Mouse (Mus musculus) liver, embryonic 16.5 days (tissue): ENCODE results near the gene Tiam1. TPM values are rescaled to one million over a fixed set of nuclear protein-coding genes. Genes with fewer than 3 reads are reported as not detected.

Experiments
- ATAC-seq: fragments of 200-750 bp; cut with Nextera tagmentation; 2 replicates; pipeline ENCODE4 v1.8.0; 2017; ENCODE audit warnings: low read depth, mild to moderate bottlenecking, moderate number of reproducible peaks, moderate library complexity
- H3K27ac ChIP-seq: fragments of 300-500 bp; sonication (generic); 2 replicates; pipeline ENCODE4 v1.5.1; 2014; ENCODE audit warnings: mild to moderate bottlenecking, low read length
- H3K27me3 ChIP-seq: fragments of 300-500 bp; sonication (generic); 2 replicates; pipeline ENCODE4 v1.6.1; 2014; ENCODE audit warnings: low read depth, low read length, mixed read lengths; ENCODE audit not compliant: control insufficient read depth, insufficient read depth
- H3K36me3 ChIP-seq: fragments of 300-500 bp; sonication (generic); 2 replicates; pipeline ENCODE4 v1.6.1; 2014; ENCODE audit warnings: mild to moderate bottlenecking; ENCODE audit not compliant: control insufficient read depth, insufficient read depth
- H3K4me1 ChIP-seq: fragments of 300-500 bp; sonication (generic); 2 replicates; pipeline ENCODE4 v1.6.1; 2014; ENCODE audit warnings: low read depth, low read length, mixed read lengths; ENCODE audit not compliant: control insufficient read depth
- H3K4me2 ChIP-seq: fragments of 300-500 bp; sonication (generic); 2 replicates; pipeline ENCODE4 v1.6.1; 2014; ENCODE audit warnings: low read depth, low read length, mixed read lengths
- H3K4me3 ChIP-seq: fragments of 300-500 bp; sonication (generic); 2 replicates; pipeline ENCODE4 v1.5.1; 2014; ENCODE audit warnings: low read depth, mild to moderate bottlenecking, low read length
- H3K9ac ChIP-seq: fragments of 300-500 bp; sonication (generic); 2 replicates; pipeline ENCODE4 v1.6.1; 2014; ENCODE audit warnings: low read depth, low read length
- H3K9me3 ChIP-seq: fragments of 300-500 bp; sonication (generic); replicated peaks from 2 replicates; pipeline ENCODE4 v1.6.1; 2016; ENCODE audit warnings: low read length; ENCODE audit not compliant: control insufficient read depth
- WGBS: fragments of 180-500 bp; shearing (Covaris S2); extraction: QIAGEN DNeasy Blood & Tissue Kit; methylation state at CpG from one replicate; pipeline ENCODE4 v1.1.7; 2014; ENCODE audit not compliant: insufficient replicate concordance; 5-methylcytosine and 5-hydroxymethylcytosine counted together
- polyA plus RNA-seq: library from polyadenylated mRNA; unstranded; fragments of >200 nt; fragmentation: Nextera tagmentation; extraction: Ambion mirVana; gene quantifications from 2 replicates; pipeline ENCODE4 v1.2.1, GENCODE M21; 2015

Tiam1 gene
- polyA plus RNA-seq: 2.8 and 4.2 TPM in 2 replicates

DNA sequence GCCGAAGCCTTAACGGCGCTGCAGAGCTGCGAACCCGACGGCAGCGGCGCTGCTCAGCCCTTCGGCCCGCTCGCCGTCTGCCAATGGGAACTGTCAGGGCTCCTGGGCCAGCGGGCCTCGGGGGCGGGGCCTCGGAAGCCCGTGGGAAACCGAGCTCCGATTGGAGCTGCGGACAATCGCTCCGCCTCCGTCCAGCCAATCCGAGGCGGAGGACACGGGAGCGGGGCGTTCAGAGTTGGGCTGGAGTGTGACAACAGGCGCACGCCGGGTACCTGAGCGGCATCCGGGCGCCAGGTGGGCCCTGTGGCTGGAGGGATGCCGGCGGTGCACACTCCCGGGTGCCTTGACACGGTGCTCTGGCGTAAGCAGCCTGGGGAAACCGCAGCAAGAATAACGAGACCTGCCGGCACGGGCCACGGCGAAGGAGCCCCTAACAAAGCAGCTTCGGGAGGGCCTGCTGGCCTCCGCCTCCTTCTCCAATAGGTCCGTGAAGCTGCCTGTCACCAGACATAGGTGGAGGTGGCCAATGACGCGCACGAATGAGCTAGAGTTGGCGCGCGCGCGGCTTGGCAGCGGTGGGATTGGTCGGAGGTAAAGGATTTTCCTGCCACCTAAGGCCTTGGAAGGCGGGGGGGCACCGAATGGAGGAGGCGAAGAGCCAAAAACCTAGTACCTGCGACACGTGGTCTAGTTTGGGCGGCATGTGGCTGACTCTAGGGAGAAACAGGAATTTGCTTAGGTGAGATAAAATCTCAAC, at the start of gene Tiam1:
Gene Tiam1, minus strand, starts transcription at position 10 of the 757 bp plus-strand sequence.
- H3K27me3 ChIP-seq: peaks cover 17% of the 10 kb centered on the region
- WGBS: under 1% methylated on average over 64 of the region's 64 CpGs
- H3K4me1 ChIP-seq: peaks cover 23% of the 10 kb centered on the region
- peak within 1 kb of the TSS; percentile 100 for H3K4me2 ChIP-seq
- H3K36me3 ChIP-seq: no peaks in the 10 kb centered on the region
- peak; percentile 96 for ATAC-seq
- H3K9me3 ChIP-seq: no peaks in the 10 kb centered on the region
- peak within 1 kb of the TSS; percentile 82 for H3K4me3 ChIP-seq
- H3K9ac ChIP-seq: peak within 1 kb of the TSS; percentile 75
- peak within 1 kb of the TSS; percentile 60 for H3K27ac ChIP-seq

DNA sequence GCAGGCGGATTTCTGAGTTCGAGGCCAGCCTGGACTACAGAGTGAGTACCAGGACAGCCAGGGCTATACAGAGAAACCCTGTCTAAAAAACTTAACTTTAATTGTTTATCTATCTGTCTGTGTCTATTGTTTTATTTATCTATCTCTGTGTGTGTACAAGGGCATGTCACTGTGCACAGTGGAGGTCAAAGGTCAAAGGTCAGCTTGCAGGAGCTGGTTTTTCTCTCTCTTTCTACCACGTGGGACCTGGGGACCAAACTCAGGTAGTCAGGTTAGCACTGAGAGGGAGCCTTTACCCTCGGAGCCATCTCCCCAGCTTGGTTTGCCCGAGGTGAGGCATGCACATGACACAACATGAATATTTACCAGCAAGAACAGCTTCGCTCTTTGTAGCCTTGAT, 47.7 kb upstream of the Tiam1 start:
- Histone ChIP-seq H3K9me3 (no peaks in the 10 kb centered on the region), H3K4me2 (no peak overlapping the region), H3K27me3 (no peaks in the 10 kb centered on the region), H3K4me1 (peaks cover 2% of the 10 kb centered on the region), H3K27ac (no peak overlapping the region), H3K4me3 (no peak overlapping the region), H3K9ac (no peak overlapping the region), H3K36me3 (no peaks in the 10 kb centered on the region)
- ATAC-seq: peak; percentile 41
- WGBS: 51% methylated on average over 6 of the region's 6 CpGs

DNA sequence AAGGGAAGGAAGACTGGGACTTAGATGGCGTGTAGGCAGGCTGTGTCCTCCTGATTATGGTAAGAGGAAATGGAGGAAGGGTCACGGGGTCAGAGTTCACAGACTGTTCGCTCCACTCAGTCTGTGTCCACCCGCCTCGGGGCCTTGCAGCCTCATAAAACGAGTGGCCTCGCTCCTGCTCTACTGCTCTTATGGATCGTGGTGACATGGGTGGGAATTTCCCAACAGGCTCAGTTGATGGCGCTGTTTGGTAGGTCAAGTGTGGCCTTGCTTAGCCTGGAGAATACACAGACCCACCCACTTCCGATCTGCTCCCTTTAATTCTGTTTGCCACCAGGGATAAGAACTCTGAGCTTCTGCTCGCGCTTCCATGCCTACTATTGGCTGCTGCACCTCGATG, 43.9 kb upstream of the Tiam1 start:
- Histone ChIP-seq H3K4me1 (peaks cover 2% of the 10 kb centered on the region), H3K36me3 (no peaks in the 10 kb centered on the region), H3K4me3 (no peak overlapping the region), H3K9ac (no peak overlapping the region), H3K9me3 (no peaks in the 10 kb centered on the region), H3K27me3 (no peaks in the 10 kb centered on the region), H3K4me2 (no peak overlapping the region), H3K27ac (no peak overlapping the region)
- 4% methylated on average over 13 of the region's 13 CpGs for WGBS
- peak; percentile 67 for ATAC-seq

DNA sequence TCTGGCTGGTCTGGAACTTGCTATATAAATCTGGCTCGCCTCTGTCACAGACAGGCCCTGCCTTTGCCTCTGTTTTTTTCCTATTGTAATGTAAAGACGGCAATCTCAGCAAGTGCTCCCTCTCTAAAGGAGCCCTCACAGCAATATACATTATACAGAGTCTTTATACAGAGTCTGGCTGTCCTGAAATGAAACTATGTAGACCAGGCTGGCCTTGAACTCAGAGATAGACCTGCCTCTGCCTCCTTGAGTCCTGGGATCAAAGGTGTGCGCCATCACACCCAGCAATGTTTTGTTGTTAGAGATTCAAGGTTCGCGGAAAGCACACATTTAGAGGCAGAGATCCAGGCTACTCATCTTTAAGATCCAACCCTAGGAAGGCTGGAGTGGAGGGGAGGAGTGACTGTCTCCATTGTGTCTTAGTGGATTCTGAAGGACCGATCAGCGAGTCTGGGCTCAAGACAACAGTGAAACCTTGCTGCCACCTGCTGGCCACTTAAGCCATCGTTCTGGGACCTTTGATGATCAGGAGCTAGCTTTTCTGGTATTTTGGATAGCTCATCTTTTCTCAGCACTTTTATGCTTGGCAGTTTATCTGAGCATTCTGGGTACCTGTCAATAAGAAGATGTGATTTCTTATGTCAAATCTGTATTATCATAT, 42.5 kb upstream of the Tiam1 start:
- H3K4me1 ChIP-seq: peaks cover 2% of the 10 kb centered on the region
- no peak overlapping the region for H3K4me2 ChIP-seq
- no peaks in the 10 kb centered on the region for H3K9me3 ChIP-seq
- H3K36me3 ChIP-seq: no peaks in the 10 kb centered on the region
- H3K9ac ChIP-seq: no peak overlapping the region
- H3K4me3 ChIP-seq: no peak overlapping the region
- H3K27ac ChIP-seq: no peak overlapping the region
- no peaks in the 10 kb centered on the region for H3K27me3 ChIP-seq
- 40% methylated on average over 8 of the region's 8 CpGs for WGBS
- no peak for ATAC-seq

DNA sequence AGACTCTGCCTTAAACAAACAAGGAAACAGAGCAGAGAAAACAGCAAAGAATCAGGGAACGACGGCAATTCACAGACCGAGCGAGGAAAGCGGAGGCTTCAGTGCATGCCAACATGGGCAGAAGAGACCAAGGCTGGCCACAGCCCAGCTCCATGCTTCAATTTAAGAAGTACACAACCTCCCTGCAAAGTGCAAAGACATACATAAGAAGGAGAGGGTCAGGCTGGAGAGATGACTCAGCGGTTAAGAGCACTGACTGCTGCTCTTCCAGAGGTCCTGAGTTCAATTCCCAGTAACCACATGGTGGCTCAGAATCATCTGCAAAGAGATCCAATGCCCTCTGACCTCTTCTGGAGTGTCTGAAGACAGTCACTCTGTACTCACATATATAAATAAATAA, 40.6 kb upstream of the Tiam1 start:
- H3K4me1 ChIP-seq: peaks cover 2% of the 10 kb centered on the region
- H3K27ac ChIP-seq: no peak overlapping the region
- H3K36me3 ChIP-seq: no peaks in the 10 kb centered on the region
- no peaks in the 10 kb centered on the region for H3K27me3 ChIP-seq
- H3K9ac ChIP-seq: no peak overlapping the region
- ATAC-seq: no peak
- H3K4me3 ChIP-seq: no peak overlapping the region
- no peak overlapping the region for H3K4me2 ChIP-seq
- H3K9me3 ChIP-seq: no peaks in the 10 kb centered on the region
- WGBS: 76% methylated on average over 6 of the region's 6 CpGs

DNA sequence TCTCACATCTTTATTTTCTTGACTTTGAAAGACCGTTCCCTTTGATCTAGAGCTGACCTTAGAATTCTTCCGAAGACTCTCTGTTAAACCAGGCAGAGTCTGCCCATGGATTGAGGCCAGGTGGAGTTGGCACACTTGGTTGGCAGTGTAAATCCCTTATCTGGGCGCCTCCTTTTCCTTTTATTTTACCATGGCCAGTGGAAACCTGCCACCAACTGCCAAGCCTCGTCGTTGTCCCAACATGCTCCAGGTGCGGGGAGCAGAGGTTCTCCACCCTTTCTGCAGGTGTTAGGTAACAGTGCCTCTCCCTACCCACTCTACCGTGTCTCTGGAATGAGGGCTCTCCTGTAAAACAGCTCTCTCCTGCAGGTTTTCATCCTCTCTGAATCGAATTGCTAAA, 38.1 kb upstream of the Tiam1 start:
- Histone ChIP-seq H3K27ac (no peak overlapping the region), H3K9me3 (no peaks in the 10 kb centered on the region), H3K4me2 (no peak overlapping the region), H3K4me3 (no peak overlapping the region), H3K4me1 (peaks cover 2% of the 10 kb centered on the region), H3K9ac (no peak overlapping the region), H3K36me3 (no peaks in the 10 kb centered on the region), H3K27me3 (no peaks in the 10 kb centered on the region)
- ATAC-seq: no peak
- WGBS: 66% methylated on average over 8 of the region's 8 CpGs

DNA sequence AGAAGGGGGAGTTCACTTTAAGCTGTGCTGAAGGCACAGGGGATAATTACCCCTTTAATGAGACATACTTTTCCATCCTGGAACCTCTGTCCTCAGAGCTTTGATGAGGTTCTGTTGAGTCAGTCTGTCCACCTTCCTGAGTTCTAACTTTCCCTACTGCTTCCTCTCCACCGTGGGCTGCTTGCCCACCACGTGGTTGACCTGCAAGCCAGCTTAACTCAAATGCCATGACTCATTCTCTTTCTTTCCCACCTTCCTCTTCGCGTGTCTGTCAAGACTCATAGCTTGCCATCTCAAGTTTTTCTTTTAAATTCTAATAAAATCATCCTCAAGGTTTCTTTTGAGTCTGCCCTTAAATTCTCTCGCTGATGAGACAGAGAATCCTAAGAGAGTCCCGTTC, 37.4 kb upstream of the Tiam1 start:
- WGBS: 47% methylated on average over 6 of the region's 6 CpGs
- Histone ChIP-seq H3K9me3 (no peaks in the 10 kb centered on the region), H3K27ac (no peak overlapping the region), H3K4me2 (no peak overlapping the region), H3K27me3 (no peaks in the 10 kb centered on the region; the same call in 1 of the 2 replicates), H3K4me3 (no peak overlapping the region), H3K36me3 (no peaks in the 10 kb centered on the region), H3K4me1 (peaks cover 2% of the 10 kb centered on the region), H3K9ac (no peak overlapping the region)
- ATAC-seq: no peak

DNA sequence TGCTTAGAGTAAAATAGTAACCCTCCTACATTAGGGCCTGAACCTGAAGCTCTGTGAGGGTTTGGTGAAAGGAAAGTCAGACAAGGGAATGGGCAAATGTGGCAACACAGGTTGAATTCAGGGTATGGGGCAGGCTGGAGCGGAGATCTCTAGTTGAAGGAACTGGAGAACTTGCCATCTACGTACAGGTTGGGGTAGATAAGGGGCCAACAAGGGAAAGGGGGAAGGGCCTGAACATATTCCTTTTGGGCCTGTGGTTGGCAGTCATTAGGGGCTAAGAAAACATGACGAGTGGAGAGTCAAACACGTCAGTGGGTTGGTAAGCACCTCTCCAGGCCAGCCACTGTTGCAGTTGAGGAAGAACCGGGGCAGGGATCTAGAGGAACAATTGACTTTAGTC, 36.3 kb upstream of the Tiam1 start:
- Histone ChIP-seq H3K36me3 (no peaks in the 10 kb centered on the region), H3K27ac (no peak overlapping the region), H3K4me2 (no peak overlapping the region), H3K4me3 (no peak overlapping the region), H3K9me3 (no peaks in the 10 kb centered on the region), H3K27me3 (no peaks in the 10 kb centered on the region; the same call in 1 of the 2 replicates), H3K4me1 (peaks cover 2% of the 10 kb centered on the region), H3K9ac (no peak overlapping the region)
- no peak for ATAC-seq
- WGBS: 22% methylated on average over 5 of the region's 5 CpGs

DNA sequence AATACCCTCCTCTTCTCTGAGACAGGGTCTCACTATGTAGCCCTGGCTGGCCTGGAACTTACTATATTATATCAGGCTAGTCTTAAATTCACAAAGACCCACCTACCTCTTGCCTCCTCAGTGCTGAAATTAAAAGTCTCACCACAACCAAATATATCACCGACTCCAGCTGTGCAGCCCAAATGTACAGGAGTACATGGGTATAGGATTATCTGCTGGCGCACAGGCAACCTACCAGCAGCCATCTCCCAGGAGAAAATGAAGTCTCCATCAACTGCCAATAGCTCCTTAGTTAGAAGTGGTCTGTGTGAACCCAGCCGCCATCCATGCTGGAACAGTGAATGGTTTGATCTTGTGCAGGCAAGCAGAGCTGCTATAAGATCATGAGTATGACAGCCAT, 34.8 kb upstream of the Tiam1 start:
- Histone ChIP-seq H3K4me1 (no peaks in the 10 kb centered on the region), H3K4me2 (no peak overlapping the region), H3K36me3 (no peaks in the 10 kb centered on the region), H3K27me3 (no peaks in the 10 kb centered on the region; the same call in 1 of the 2 replicates), H3K4me3 (no peak overlapping the region), H3K9ac (no peak overlapping the region), H3K27ac (no peak overlapping the region), H3K9me3 (no peaks in the 10 kb centered on the region)
- ATAC-seq: no peak
- WGBS: 36% methylated on average over 3 of the region's 3 CpGs
